Mouse (Mus musculus) gastrocnemius, adult 8-10 months (tissue): ENCODE measurements around the gene Sesn2. TPM values are rescaled to one million over a fixed set of nuclear protein-coding genes. Genes with fewer than 3 reads are reported as not detected.
A peak's percentile ranks its signal among the peaks of the same experiment; 100 is the strongest.
"Not testable (repeated sequence)": the region's sequence is repeated elsewhere in the genome, so short reads cannot be mapped to it uniquely, and the experiment has no call there.

Experiments used
- DNase-seq, 2 experiments: peaks; one replicate each; pipeline ENCODE4 v3.0.0; 2022; ENCODE audit warnings: low spot score in 2 of 2
- total RNA-seq, 4 experiments: library from RNA; stranded (reverse); gene quantifications; 2 replicates each; pipeline ENCODE4 v1.2.4; 2022

Gene Sesn2
- total RNA-seq, 4 experiments from 2014 or later = 2.1 to 2.5 (median 2.2) TPM

- DNase-seq = no peak
These were observed 27.2 kb downstream of the Sesn2 start for GRCm38 (mm10) chr4:132482956-132483608.

GRCm38 (mm10) chr4:132482104-132482503, 28.2 kb downstream of the Sesn2 start:
- not testable (repeated sequence) for DNase-seq

- DNase-seq = no peak
These were observed 32.5 kb downstream of the Sesn2 start for GRCm38 (mm10) chr4:132477833-132478232.

GRCm38 (mm10) chr4:132475895-132476878, 34.1 kb downstream of the Sesn2 start:
- no peak for DNase-seq

GRCm38 (mm10) chr4:132474631-132475030, 35.7 kb downstream of the Sesn2 start:
- no peak for DNase-seq

GRCm38 (mm10) chr4:132473411-132473810, 36.9 kb downstream of the Sesn2 start:
- DNase-seq = no peak

GRCm38 (mm10) chr4:132469873-132470272, 40.4 kb downstream of the Sesn2 start:
- DNase-seq = no peak

GRCm38 (mm10) chr4:132464255-132464613, 46.1 kb downstream of the Sesn2 start:
- no peak for DNase-seq

GRCm38 (mm10) chr4:132463430-132464254, 46.7 kb downstream of the Sesn2 start, which contains the start of gene Med18:
Gene Med18, minus strand, starts transcription at chr4:132463921.
- DNase-seq = peak; percentile 78 to 79

GRCm38 (mm10) chr4:132462836-132463235, 47.5 kb downstream of the Sesn2 start:
- no peak for DNase-seq

GRCm38 (mm10) chr4:132460225-132460624, 50.1 kb downstream of the Sesn2 start:
- DNase-seq = no peak

- DNase-seq = no peak
These were observed 54.7 kb downstream of the Sesn2 start for GRCm38 (mm10) chr4:132455561-132455960.

GRCm38 (mm10) chr4:132455146-132455545, 55.2 kb downstream of the Sesn2 start:
- DNase-seq = no peak

GRCm38 (mm10) chr4:132454216-132454615, 56.1 kb downstream of the Sesn2 start:
- DNase-seq = no peak

GRCm38 (mm10) chr4:132449778-132450177, 60.5 kb downstream of the Sesn2 start:
- DNase-seq = no peak

- no peak for DNase-seq
These were observed 64.2 kb downstream of the Sesn2 start for GRCm38 (mm10) chr4:132446105-132446504.

GRCm38 (mm10) chr4:132444516-132444915, 65.8 kb downstream of the Sesn2 start:
- no peak for DNase-seq
